Mouse (Mus musculus): ENCODE data around the gene 4930452B06Rik. TPM values are rescaled to one million over a fixed set of nuclear protein-coding genes. Genes with fewer than 3 reads are reported as not detected.
"Not testable (repeated sequence)": the region's sequence is repeated elsewhere in the genome, so short reads cannot be mapped to it uniquely, and the experiment has no call there.

Gene 4930452B06Rik
- polyA plus RNA-seq, 1 experiment, result 0.04 TPM

- no peak for DNase-seq (ENCODE audit: low read depth in 1 of 2, low spot score in 2 of 2)
- Histone ChIP-seq H3K4me3 (ENCODE audit: extremely low read depth, insufficient read depth, insufficient read length) (no peak overlapping the region), H3K27ac (ENCODE audit: insufficient read depth, low read length) (no peak overlapping the region), H3K27me3 (ENCODE audit: control insufficient read depth, insufficient read depth, low read length) (no peaks in the 10 kb centered on the region), H3K4me1 (ENCODE audit: control insufficient read depth, insufficient read depth, insufficient read length) (no peaks in the 10 kb centered on the region), H3K36me3 (ENCODE audit: control insufficient read depth, insufficient read depth, low read length) (no peaks in the 10 kb centered on the region)
- TF ChIP-seq POLR2A (IDR thresholded peaks at IDR 0.05; ENCODE audit: low read depth, low read length) (no peak), CTCF (IDR thresholded peaks at IDR 0.05; ENCODE audit: extremely low read depth, insufficient read depth, insufficient read length, insufficient replicate concordance) (no peak)
These were observed 54.0 kb downstream of the 4930452B06Rik start for GRCm38 (mm10) chr14:8612080-8612479.

GRCm38 (mm10) chr14:8610108-8610507 lies 55.9 kb downstream of the 4930452B06Rik start:
- no peak for TF ChIP-seq POLR2A (IDR thresholded peaks at IDR 0.05; ENCODE audit: low read depth, low read length)
- no peak for TF ChIP-seq CTCF (IDR thresholded peaks at IDR 0.05; ENCODE audit: extremely low read depth, insufficient read depth, insufficient read length, insufficient replicate concordance)
- H3K27ac ChIP-seq (ENCODE audit: insufficient read depth, low read length), result no peak overlapping the region
- H3K4me3 ChIP-seq (ENCODE audit: extremely low read depth, insufficient read depth, insufficient read length), result no peak overlapping the region
- no peak for DNase-seq (ENCODE audit: low read depth in 1 of 2, low spot score in 2 of 2)
- no peaks in the 10 kb centered on the region for H3K27me3 ChIP-seq (ENCODE audit: control insufficient read depth, insufficient read depth, low read length)
- 83% methylated on average over 3 of the region's 3 CpGs for WGBS
- no peaks in the 10 kb centered on the region for H3K36me3 ChIP-seq (ENCODE audit: control insufficient read depth, insufficient read depth, low read length)
- no peaks in the 10 kb centered on the region for H3K4me1 ChIP-seq (ENCODE audit: control insufficient read depth, insufficient read depth, insufficient read length)

GRCm38 (mm10) chr14:8608559-8609171 lies 57.4 kb downstream of the 4930452B06Rik start:
- DNase-seq (ENCODE audit: low read depth in 1 of 2, low spot score in 2 of 2), result no peak

DNA sequence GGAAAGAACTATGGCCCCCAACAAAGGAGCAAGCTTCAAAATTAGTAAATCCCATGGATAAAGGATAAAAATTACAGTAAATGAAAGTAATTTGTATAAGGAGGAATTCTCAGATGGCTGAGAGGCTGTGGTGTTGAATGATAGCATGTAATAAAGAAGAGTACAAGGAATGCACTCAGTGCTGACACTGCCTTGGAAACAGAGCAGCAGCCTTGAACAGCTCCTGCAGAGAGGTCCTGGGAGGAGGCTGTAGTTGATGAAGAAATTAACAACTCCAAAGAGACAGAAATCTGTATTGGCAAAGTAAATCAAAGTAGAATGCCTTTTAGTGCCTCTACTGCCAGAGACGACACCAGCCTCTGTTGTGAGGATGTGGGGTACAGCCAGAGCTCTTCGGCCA lies 61.1 kb downstream of the 4930452B06Rik start:
- no peaks in the 10 kb centered on the region for H3K4me1 ChIP-seq (ENCODE audit: control insufficient read depth, insufficient read depth, insufficient read length)
- DNase-seq (ENCODE audit: low read depth in 1 of 2, low spot score in 2 of 2), result no peak
- TF ChIP-seq POLR2A (IDR thresholded peaks at IDR 0.05; ENCODE audit: low read depth, low read length) (no peak), CTCF (IDR thresholded peaks at IDR 0.05; ENCODE audit: extremely low read depth, insufficient read depth, insufficient read length, insufficient replicate concordance) (no peak)
- H3K4me3 ChIP-seq (ENCODE audit: extremely low read depth, insufficient read depth, insufficient read length), result no peak overlapping the region
- H3K27me3 ChIP-seq (ENCODE audit: control insufficient read depth, insufficient read depth, low read length), result no peaks in the 10 kb centered on the region
- WGBS, result 84% methylated on average over 2 of the region's 2 CpGs
- H3K36me3 ChIP-seq (ENCODE audit: control insufficient read depth, insufficient read depth, low read length), result no peaks in the 10 kb centered on the region
- H3K27ac ChIP-seq (ENCODE audit: insufficient read depth, low read length), result no peak overlapping the region

More at GRCm38 (mm10) chr14:8608559-8609171, 57.4 kb downstream of the 4930452B06Rik start:
- 15% methylated on average over 3 of the region's 3 CpGs for WGBS
- Histone ChIP-seq H3K4me1 (ENCODE audit: control insufficient read depth, insufficient read depth, insufficient read length) (no peaks in the 10 kb centered on the region), H3K36me3 (ENCODE audit: control insufficient read depth, insufficient read depth, low read length) (no peaks in the 10 kb centered on the region), H3K4me3 (ENCODE audit: extremely low read depth, insufficient read depth, insufficient read length) (no peak overlapping the region), H3K27ac (ENCODE audit: insufficient read depth, low read length) (no peak overlapping the region), H3K27me3 (ENCODE audit: control insufficient read depth, insufficient read depth, low read length) (no peaks in the 10 kb centered on the region)
- no peak for TF ChIP-seq POLR2A (IDR thresholded peaks at IDR 0.05; ENCODE audit: low read depth, low read length)
- TF ChIP-seq CTCF (IDR thresholded peaks at IDR 0.05; ENCODE audit: extremely low read depth, insufficient read depth, insufficient read length, insufficient replicate concordance), result peak; percentile 37; the same call in 1 of the 2 replicates

- no peak for DNase-seq (ENCODE audit: low read depth in 1 of 2, low spot score in 2 of 2)
- H3K4me1 ChIP-seq (ENCODE audit: control insufficient read depth, insufficient read depth, insufficient read length), result no peaks in the 10 kb centered on the region
- H3K27me3 ChIP-seq (ENCODE audit: control insufficient read depth, insufficient read depth, low read length), result no peaks in the 10 kb centered on the region
- no peaks in the 10 kb centered on the region for H3K36me3 ChIP-seq (ENCODE audit: control insufficient read depth, insufficient read depth, low read length)
- no peak overlapping the region for H3K4me3 ChIP-seq (ENCODE audit: extremely low read depth, insufficient read depth, insufficient read length)
- TF ChIP-seq CTCF (IDR thresholded peaks at IDR 0.05; ENCODE audit: extremely low read depth, insufficient read depth, insufficient read length, insufficient replicate concordance), result no peak
- no peak for TF ChIP-seq POLR2A (IDR thresholded peaks at IDR 0.05; ENCODE audit: low read depth, low read length)
- WGBS, result 86% methylated on average over 1 of the region's 1 CpGs
- H3K27ac ChIP-seq (ENCODE audit: insufficient read depth, low read length), result no peak overlapping the region
These were observed 81.0 kb downstream of the 4930452B06Rik start for GRCm38 (mm10) chr14:8585031-8585430.

GRCm38 (mm10) chr14:8551006-8551405 lies 115.0 kb downstream of the 4930452B06Rik start:
- not testable (repeated sequence) for H3K27me3 ChIP-seq (ENCODE audit: control insufficient read depth, insufficient read depth, low read length); H3K36me3 ChIP-seq (ENCODE audit: control insufficient read depth, insufficient read depth, low read length); H3K4me3 ChIP-seq (ENCODE audit: extremely low read depth, insufficient read depth, insufficient read length); H3K4me1 ChIP-seq (ENCODE audit: control insufficient read depth, insufficient read depth, insufficient read length); H3K27ac ChIP-seq (ENCODE audit: insufficient read depth, low read length); DNase-seq (ENCODE audit: low read depth in 1 of 2, low spot score in 2 of 2)
- WGBS, result 100% methylated on average over 2 of the region's 2 CpGs

- WGBS, result 76% methylated on average over 4 of the region's 4 CpGs
- no peak for TF ChIP-seq CTCF (IDR thresholded peaks at IDR 0.05; ENCODE audit: extremely low read depth, insufficient read depth, insufficient read length, insufficient replicate concordance)
- TF ChIP-seq POLR2A (IDR thresholded peaks at IDR 0.05; ENCODE audit: low read depth, low read length), result no peak
- DNase-seq (ENCODE audit: low read depth in 1 of 2, low spot score in 2 of 2), result no peak
These were observed 116.9 kb downstream of the 4930452B06Rik start for GRCm38 (mm10) chr14:8549108-8549507.

More at GRCm38 (mm10) chr14:8549108-8549507, 116.9 kb downstream of the 4930452B06Rik start:
- H3K27ac ChIP-seq (ENCODE audit: insufficient read depth, low read length), result no peak overlapping the region
- H3K4me1 ChIP-seq (ENCODE audit: control insufficient read depth, insufficient read depth, insufficient read length), result no peaks in the 10 kb centered on the region
- H3K4me3 ChIP-seq (ENCODE audit: extremely low read depth, insufficient read depth, insufficient read length), result no peak overlapping the region
- no peaks in the 10 kb centered on the region for H3K27me3 ChIP-seq (ENCODE audit: control insufficient read depth, insufficient read depth, low read length)
- no peaks in the 10 kb centered on the region for H3K36me3 ChIP-seq (ENCODE audit: control insufficient read depth, insufficient read depth, low read length)

Data from spleen, adult 2 months (tissue).